Mouse (Mus musculus) midbrain, embryonic 14.5 days (tissue): ENCODE measurements around the gene Mtf1. TPM values are rescaled to one million over a fixed set of nuclear protein-coding genes. Genes with fewer than 3 reads are reported as not detected.

ENCODE experiments used
- ATAC-seq: fragments of 200-750 bp; cut with Nextera tagmentation; 2 replicates; pipeline ENCODE4 v1.8.0; 2017; ENCODE audit warnings: moderate number of reproducible peaks, moderate library complexity; ENCODE audit not compliant: low FRiP score, low TSS enrichment
- DNase-seq: peaks from one replicate; pipeline ENCODE4 v3.0.0-alpha.2; 2015
- H3K27ac ChIP-seq: fragments of 300-500 bp; sonication (generic); replicated peaks from 2 replicates; pipeline ENCODE4 v1.5.1; 2014; ENCODE audit warnings: mild to moderate bottlenecking, low read depth, low read length, moderate library complexity
- H3K27me3 ChIP-seq: fragments of 300-500 bp; sonication (generic); 2 replicates; pipeline ENCODE4 v1.6.1; 2014; ENCODE audit warnings: low read length, control low read depth, mixed read lengths; ENCODE audit not compliant: control insufficient read depth, insufficient read depth
- H3K36me3 ChIP-seq: fragments of 300-500 bp; sonication (generic); 2 replicates; pipeline ENCODE4 v1.6.1; 2014; ENCODE audit warnings: low read length, control low read depth; ENCODE audit not compliant: control insufficient read depth, insufficient read depth
- H3K4me1 ChIP-seq: fragments of 300-500 bp; sonication (generic); 2 replicates; pipeline ENCODE4 v1.6.1; 2014; ENCODE audit warnings: mild to moderate bottlenecking, antibody characterized with exemption, low read length, control low read depth; ENCODE audit not compliant: control insufficient read depth, insufficient read depth
- H3K4me2 ChIP-seq: fragments of 300-500 bp; sonication (generic); 2 replicates; pipeline ENCODE4 v1.6.1; 2014; ENCODE audit warnings: mild to moderate bottlenecking, low read length, moderate library complexity
- H3K4me3 ChIP-seq: fragments of 300-500 bp; sonication (generic); replicated peaks from 2 replicates; pipeline ENCODE4 v1.5.1; 2014; ENCODE audit warnings: low read depth, low read length
- H3K9ac ChIP-seq: fragments of 300-500 bp; sonication (generic); replicated peaks from 2 replicates; pipeline ENCODE4 v1.6.1; 2014; ENCODE audit warnings: mild to moderate bottlenecking, low read length, moderate library complexity
- H3K9me3 ChIP-seq: fragments of 300-500 bp; sonication (generic); 2 replicates; pipeline ENCODE4 v1.6.1; 2016; ENCODE audit warnings: low read length, control low read depth, mixed read lengths; ENCODE audit not compliant: control insufficient read depth
- WGBS: fragments of 180-500 bp; shearing (Covaris S2); extraction: QIAGEN DNeasy Blood & Tissue Kit; methylation state at CpG from one replicate; pipeline ENCODE4 v1.1.7; 2014; 5-methylcytosine and 5-hydroxymethylcytosine counted together
- polyA plus RNA-seq: library from polyadenylated mRNA; unstranded; fragments of >200 nt; fragmentation: Nextera tagmentation; extraction: Ambion mirVana; gene quantifications from 2 replicates; pipeline ENCODE4 v1.2.1, GENCODE M21; 2014

The Mtf1 gene
- polyA plus RNA-seq, 1 experiment from 2014 or later = 11.4 TPM

DNA sequence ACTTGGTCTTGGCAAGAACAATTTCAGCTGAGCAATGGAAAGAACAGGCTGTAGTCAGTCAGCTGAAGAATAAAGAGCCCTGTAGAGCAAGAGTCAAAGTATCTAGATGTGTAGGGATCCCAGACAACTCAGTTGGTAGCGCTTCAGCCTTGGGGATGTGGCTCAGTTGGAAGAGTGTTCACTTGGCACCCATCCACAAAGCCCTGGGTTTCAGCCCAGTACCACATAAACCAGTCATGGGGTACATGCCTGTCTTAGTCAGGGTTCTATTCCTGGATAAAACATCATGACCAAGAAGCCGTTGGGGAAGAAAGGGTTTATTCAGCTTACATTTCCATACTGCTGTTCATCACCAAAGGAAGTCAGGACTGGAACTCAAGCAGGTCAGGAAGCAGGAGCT, 88.0 kb downstream of the Mtf1 start:
- no peaks in the 10 kb centered on the region for H3K36me3 ChIP-seq
- no peak for ATAC-seq
- no peak for DNase-seq
- H3K4me1 ChIP-seq = peaks cover 5% of the 10 kb centered on the region; the same call in 1 of the 2 replicates
- no peak overlapping the region for H3K4me2 ChIP-seq
- no peak overlapping the region for H3K27ac ChIP-seq
- H3K9ac ChIP-seq = no peak overlapping the region
- peaks cover 6% of the 10 kb centered on the region; the same call in 1 of the 2 replicates for H3K27me3 ChIP-seq
- H3K9me3 ChIP-seq = no peaks in the 10 kb centered on the region
- 85% methylated on average over 2 of the region's 2 CpGs for WGBS
- no peak overlapping the region for H3K4me3 ChIP-seq

DNA sequence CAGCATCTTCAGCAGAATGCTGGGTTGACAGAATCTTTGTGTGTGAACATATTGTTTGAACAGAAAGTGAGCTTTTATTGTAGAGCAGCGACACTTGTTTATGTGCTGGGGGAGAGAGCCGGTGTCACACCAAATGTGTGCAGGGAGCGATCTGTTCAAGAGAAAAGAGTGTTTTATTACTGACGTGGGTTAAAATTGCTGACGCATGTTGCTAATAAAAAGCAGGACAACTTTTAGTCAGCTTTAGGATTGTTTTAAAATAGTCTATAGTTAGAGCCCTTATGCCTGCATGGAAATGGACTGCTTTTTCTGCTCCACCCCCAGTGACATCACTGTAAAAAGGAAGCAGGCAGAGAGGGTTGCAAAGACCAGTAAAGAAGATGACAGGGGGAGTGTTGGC, 88.9 kb downstream of the Mtf1 start:
- Histone ChIP-seq H3K4me2 (no peak overlapping the region), H3K27me3 (peaks cover 11% of the 10 kb centered on the region), H3K27ac (no peak overlapping the region), H3K9me3 (no peaks in the 10 kb centered on the region), H3K36me3 (no peaks in the 10 kb centered on the region), H3K4me1 (peaks cover 5% of the 10 kb centered on the region; the same call in 1 of the 2 replicates), H3K9ac (no peak overlapping the region), H3K4me3 (no peak overlapping the region)
- 85% methylated on average over 5 of the region's 5 CpGs for WGBS
- no peak for DNase-seq
- ATAC-seq = no peak

DNA sequence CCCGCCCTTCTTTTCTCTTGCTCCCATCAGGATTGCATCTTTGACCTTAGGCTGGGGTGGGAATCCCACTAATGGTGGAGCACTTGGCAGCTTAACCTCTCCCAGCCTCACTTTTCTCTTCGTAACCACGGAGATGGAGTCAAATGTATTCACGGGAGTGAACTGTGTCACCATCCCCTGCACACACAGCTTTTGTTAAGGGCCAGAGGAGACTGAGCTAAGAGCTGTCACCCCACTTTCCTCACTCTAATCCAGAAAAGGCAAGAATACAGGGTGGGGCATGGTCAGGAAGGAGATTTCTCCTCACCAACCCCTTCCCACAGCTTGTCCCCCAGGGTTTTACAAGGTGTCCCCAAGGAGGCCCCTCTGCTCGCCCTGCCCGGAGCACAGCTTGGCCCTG, 91.9 kb downstream of the Mtf1 start:
- Histone ChIP-seq H3K4me2 (peak overlapping the region; percentile 78), H3K9me3 (no peaks in the 10 kb centered on the region), H3K4me1 (peaks cover 15% of the 10 kb centered on the region), H3K27ac (no peak overlapping the region), H3K36me3 (no peaks in the 10 kb centered on the region), H3K9ac (no peak overlapping the region), H3K27me3 (peaks cover 19% of the 10 kb centered on the region), H3K4me3 (peak overlapping the region; percentile 45; the same call in 1 of the 2 replicates)
- 18% methylated on average over 6 of the region's 6 CpGs for whole genome bisulfite sequencing
- DNase-seq = no peak
- ATAC-seq = no peak; the same call in 1 of the 2 replicates

DNA sequence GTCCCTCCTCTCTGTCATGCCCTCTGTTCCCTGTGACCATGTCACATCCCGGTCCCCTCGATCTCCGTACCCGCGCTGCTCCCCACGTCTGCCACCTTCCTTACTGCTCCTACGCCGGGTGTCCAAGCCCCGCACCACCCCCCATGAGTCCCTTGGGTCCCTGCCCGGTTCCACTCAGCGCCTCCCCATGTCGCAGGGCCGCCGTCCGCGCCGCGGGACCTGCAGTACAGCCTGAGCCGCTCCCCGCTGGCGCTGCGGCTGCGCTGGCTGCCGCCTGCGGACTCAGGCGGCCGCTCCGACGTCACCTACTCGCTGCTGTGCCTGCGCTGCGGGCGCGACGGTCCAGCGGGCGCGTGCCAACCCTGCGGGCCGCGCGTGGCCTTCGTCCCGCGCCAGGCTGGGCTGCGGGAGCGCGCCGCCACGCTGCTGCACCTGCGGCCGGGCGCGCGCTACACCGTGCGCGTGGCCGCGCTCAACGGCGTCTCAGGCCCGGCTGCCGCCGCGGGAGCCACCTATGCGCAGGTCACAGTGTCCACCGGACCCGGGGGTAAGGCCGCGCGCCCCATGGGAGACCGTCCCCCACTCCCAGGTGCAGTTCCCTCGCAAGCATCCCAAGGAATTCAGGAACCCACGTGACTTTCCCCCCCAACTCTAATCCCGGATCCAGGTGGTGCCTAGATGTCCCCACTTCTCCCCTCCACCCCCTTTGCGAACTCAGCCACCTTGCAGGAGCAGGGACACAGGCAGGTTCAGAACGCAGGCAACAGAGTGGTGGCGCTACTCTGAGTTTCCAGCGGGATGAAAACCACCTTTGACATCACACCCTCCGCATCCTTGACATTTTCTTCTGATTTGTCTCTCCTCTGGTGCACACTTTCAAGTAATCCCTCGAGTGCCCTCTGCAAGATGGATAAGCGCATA, 92.9 kb downstream of the Mtf1 start:
- Histone ChIP-seq H3K9ac (peak overlapping the region; percentile 68), H3K4me2 (peak overlapping the region; percentile 78), H3K4me1 (peaks cover 21% of the 10 kb centered on the region), H3K27me3 (peaks cover 19% of the 10 kb centered on the region), H3K4me3 (peak overlapping the region; percentile 45), H3K36me3 (no peaks in the 10 kb centered on the region), H3K27ac (peak overlapping the region; percentile 13; the same call in 1 of the 2 replicates), H3K9me3 (no peaks in the 10 kb centered on the region)
- 1% methylated on average over 83 of the region's 83 CpGs for WGBS
- ATAC-seq (peak; percentile 80), DNase-seq (peak; percentile 86)

DNA sequence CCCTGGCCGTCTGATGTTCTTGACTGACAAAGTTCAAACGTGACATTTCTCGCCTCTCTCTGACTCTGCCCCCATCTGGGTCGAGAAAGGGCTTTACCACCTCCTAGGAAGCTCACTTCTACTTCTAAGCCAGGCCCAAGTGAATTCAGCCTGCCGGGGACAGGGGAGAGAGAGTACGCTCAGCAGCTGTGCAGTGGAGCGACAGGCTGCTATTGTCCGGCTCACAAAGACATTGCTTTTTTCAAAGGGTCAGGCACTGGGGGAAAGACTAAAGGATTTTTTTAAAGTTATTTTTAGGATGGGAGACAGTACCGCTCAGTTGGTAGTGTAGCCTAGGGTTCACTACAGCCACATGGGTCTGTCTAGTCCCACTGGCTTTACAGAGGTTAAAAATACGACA, 96.5 kb downstream of the Mtf1 start:
- ATAC-seq = no peak
- H3K4me1 ChIP-seq = peaks cover 27% of the 10 kb centered on the region
- 5% methylated on average over 10 of the region's 10 CpGs for WGBS

More for the DNA sequence above, 96.5 kb downstream of the Mtf1 start:
- DNase-seq = peak; percentile 47
- Histone ChIP-seq H3K9ac (no peak overlapping the region; the same call in 1 of the 2 replicates), H3K27me3 (peaks cover 19% of the 10 kb centered on the region), H3K4me2 (no peak overlapping the region), H3K27ac (0 out of 2 replicates have a peak overlapping the region, but pooled peaks have one; percentile 32), H3K36me3 (no peaks in the 10 kb centered on the region), H3K4me3 (no peak overlapping the region), H3K9me3 (no peaks in the 10 kb centered on the region)

Other genes starting within 250 kb of the Mtf1 start
- gene 3100002H09Rik, start 191.3 kb upstream of the Mtf1 start, polyA plus RNA-seq = 0.61 and 0.84 TPM in 2 replicates
- gene Pou3f1, start 145.3 kb upstream of the Mtf1 start, polyA plus RNA-seq = 21.7 and 22.6 TPM in 2 replicates
- gene Utp11, start 108.5 kb upstream of the Mtf1 start, polyA plus RNA-seq = 37.6 and 38.2 TPM in 2 replicates
- gene Fhl3, start 101.4 kb upstream of the Mtf1 start, polyA plus RNA-seq = 0.73 and 1.8 TPM in 2 replicates
- gene Sf3a3, start 87.3 kb upstream of the Mtf1 start, polyA plus RNA-seq = 94.9 and 116 TPM in 2 replicates
- gene Inpp5b, start 60.3 kb upstream of the Mtf1 start, polyA plus RNA-seq = 16.4 and 26.4 TPM in 2 replicates
- 57.3 and 59.1 TPM in 2 replicates for gene Yrdc, start 48.6 kb downstream of the Mtf1 start, polyA plus RNA-seq
- 85.1 and 110 TPM in 2 replicates for gene 1110065P20Rik, start 49.1 kb downstream of the Mtf1 start, polyA plus RNA-seq
- 16.9 and 18.5 TPM in 2 replicates for gene Maneal, start 60.1 kb downstream of the Mtf1 start, polyA plus RNA-seq
- gene Epha10, start 78.8 kb downstream of the Mtf1 start, polyA plus RNA-seq = 9.6 and 10.7 TPM in 2 replicates
- 4.9 and 5.6 TPM in 2 replicates for gene 9930104L06Rik, start 134.9 kb downstream of the Mtf1 start, polyA plus RNA-seq
- 22.8 and 34.7 TPM in 2 replicates for gene Cdca8, start 137.2 kb downstream of the Mtf1 start, polyA plus RNA-seq
- 1.7 and 3.2 TPM in 2 replicates for gene Rspo1, start 184.3 kb downstream of the Mtf1 start, polyA plus RNA-seq
- 67.3 and 88.9 TPM in 2 replicates for gene Gnl2, start 214.5 kb downstream of the Mtf1 start, polyA plus RNA-seq